Mouse (Mus musculus): ENCODE measurements at regions not wholly inside any gene's neighbourhood (a gene's known extent, or its start where the extent isn't known, plus 50 kb on each side); places are given as distances from the start of the nearest gene placed in this dataset.

- Histone ChIP-seq H3K36me3 (ENCODE audit: control insufficient read depth, insufficient read depth, low read length) (no peaks in the 10 kb centered on the region), H3K27me3 (ENCODE audit: control insufficient read depth, insufficient read depth, low read length) (no peaks in the 10 kb centered on the region; the same call in 1 of the 2 replicates), H3K4me3 (ENCODE audit: control insufficient read depth, insufficient read depth, low read length) (no peak overlapping the region), H3K4me1 (replicated peaks; ENCODE audit: control insufficient read depth, insufficient read depth, low read length) (peaks cover 14% of the 10 kb centered on the region), H3K27ac (ENCODE audit: control insufficient read depth, insufficient read depth, low read length) (no peak overlapping the region)
- no peak for TF ChIP-seq POLR2A (IDR thresholded peaks at IDR 0.05; ENCODE audit: control insufficient read depth, extremely low read depth, insufficient read depth, low read length, poor library complexity)
- TF ChIP-seq CTCF (IDR thresholded peaks at IDR 0.05; ENCODE audit: borderline replicate concordance, control insufficient read depth, extremely low read depth, insufficient read depth, low read length, poor library complexity) = no peak
- peak; percentile 68 for DNase-seq
- 10% methylated on average over 8 of the region's 8 CpGs for WGBS
Measured at GRCm38 (mm10) chr1:39091121-39091520, 102.4 kb upstream of the Npas2 start.

DNA sequence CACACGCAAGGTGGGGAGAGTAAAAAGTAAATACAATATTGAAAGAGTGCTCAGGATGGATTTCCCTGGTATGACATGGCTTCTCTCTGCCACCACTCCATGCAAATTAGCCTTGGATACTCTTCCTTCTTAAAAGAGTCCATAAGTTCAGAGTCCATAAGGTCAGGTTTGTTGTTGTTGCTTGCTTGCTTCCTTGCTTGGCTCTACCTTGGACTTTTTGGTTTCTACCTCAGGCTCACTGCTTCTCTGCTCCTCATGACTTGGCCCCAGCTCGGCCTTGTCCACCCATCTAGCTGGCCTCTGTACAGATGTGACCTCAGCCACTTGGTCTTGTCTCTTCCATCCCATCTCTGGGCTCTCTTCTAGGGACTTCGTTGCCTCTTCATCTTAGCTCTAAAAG lies 101.9 kb upstream of the Npas2 start:
- H3K27me3 ChIP-seq (ENCODE audit: control insufficient read depth, insufficient read depth, low read length) = no peaks in the 10 kb centered on the region; the same call in 1 of the 2 replicates
- H3K4me1 ChIP-seq (replicated peaks; ENCODE audit: control insufficient read depth, insufficient read depth, low read length) = peaks cover 19% of the 10 kb centered on the region
- TF ChIP-seq POLR2A (IDR thresholded peaks at IDR 0.05; ENCODE audit: control insufficient read depth, extremely low read depth, insufficient read depth, low read length, poor library complexity) (no peak), CTCF (IDR thresholded peaks at IDR 0.05; ENCODE audit: borderline replicate concordance, control insufficient read depth, extremely low read depth, insufficient read depth, low read length, poor library complexity) (no peak)
- no peak overlapping the region for H3K4me3 ChIP-seq (ENCODE audit: control insufficient read depth, insufficient read depth, low read length)
- H3K27ac ChIP-seq (ENCODE audit: control insufficient read depth, insufficient read depth, low read length) = no peak overlapping the region
- 88% methylated on average over 3 of the region's 3 CpGs for WGBS
- no peak for DNase-seq
- no peaks in the 10 kb centered on the region for H3K36me3 ChIP-seq (ENCODE audit: control insufficient read depth, insufficient read depth, low read length)

DNA sequence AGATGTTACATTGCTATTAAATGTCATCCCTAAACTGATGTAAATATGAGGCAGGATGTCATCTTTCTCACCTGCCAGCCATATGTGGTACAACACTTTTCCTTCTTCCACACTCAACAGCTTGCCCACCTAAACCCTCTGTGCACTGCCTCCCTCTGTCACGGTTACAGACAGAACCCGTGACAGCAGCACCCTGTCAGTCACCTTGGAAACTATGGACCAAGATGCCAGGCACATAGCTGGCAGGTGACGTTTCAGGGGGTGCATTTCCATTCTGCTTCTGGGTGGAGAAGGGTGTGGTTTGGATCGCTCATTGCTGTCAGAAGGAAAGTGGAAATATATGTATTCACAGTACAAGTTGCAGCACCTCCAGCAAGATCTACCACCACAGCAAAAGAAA lies 100.2 kb upstream of the Npas2 start:
- H3K4me1 ChIP-seq (replicated peaks; ENCODE audit: control insufficient read depth, insufficient read depth, low read length) = peaks cover 29% of the 10 kb centered on the region
- H3K27me3 ChIP-seq (ENCODE audit: control insufficient read depth, insufficient read depth, low read length) = no peaks in the 10 kb centered on the region; the same call in 1 of the 2 replicates
- no peak for DNase-seq
- no peak overlapping the region for H3K4me3 ChIP-seq (ENCODE audit: control insufficient read depth, insufficient read depth, low read length)
- no peak overlapping the region for H3K27ac ChIP-seq (ENCODE audit: control insufficient read depth, insufficient read depth, low read length)
- H3K36me3 ChIP-seq (ENCODE audit: control insufficient read depth, insufficient read depth, low read length) = no peaks in the 10 kb centered on the region
- whole genome bisulfite sequencing = 91% methylated on average over 4 of the region's 4 CpGs
- no peak for TF ChIP-seq POLR2A (IDR thresholded peaks at IDR 0.05; ENCODE audit: control insufficient read depth, extremely low read depth, insufficient read depth, low read length, poor library complexity)
- TF ChIP-seq CTCF (IDR thresholded peaks at IDR 0.05; ENCODE audit: borderline replicate concordance, control insufficient read depth, extremely low read depth, insufficient read depth, low read length, poor library complexity) = no peak

DNA sequence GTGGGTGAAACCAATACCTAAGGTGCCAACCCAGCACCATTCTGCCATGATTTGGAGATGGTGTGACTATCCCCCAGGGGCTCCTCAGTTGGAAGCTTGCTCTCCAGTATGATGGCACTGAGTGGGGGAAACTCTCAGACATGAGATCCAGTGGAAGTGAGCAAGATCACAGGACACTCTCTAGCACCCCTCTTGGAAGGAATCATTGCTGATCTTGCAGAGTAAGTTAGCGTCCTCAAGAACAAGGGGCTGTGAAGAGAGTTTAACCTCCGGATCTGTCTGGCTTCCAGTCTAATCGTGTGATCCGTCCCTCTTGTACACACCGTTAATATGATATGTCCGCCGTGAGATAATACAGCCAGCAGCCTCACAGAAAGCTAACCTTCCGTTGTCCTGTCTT lies 99.5 kb upstream of the Npas2 start:
- Histone ChIP-seq H3K36me3 (ENCODE audit: control insufficient read depth, insufficient read depth, low read length) (no peaks in the 10 kb centered on the region), H3K27me3 (ENCODE audit: control insufficient read depth, insufficient read depth, low read length) (no peaks in the 10 kb centered on the region; the same call in 1 of the 2 replicates), H3K27ac (ENCODE audit: control insufficient read depth, insufficient read depth, low read length) (no peak overlapping the region), H3K4me3 (ENCODE audit: control insufficient read depth, insufficient read depth, low read length) (no peak overlapping the region), H3K4me1 (replicated peaks; ENCODE audit: control insufficient read depth, insufficient read depth, low read length) (peaks cover 29% of the 10 kb centered on the region)
- WGBS = 93% methylated on average over 8 of the region's 8 CpGs
- TF ChIP-seq CTCF (IDR thresholded peaks at IDR 0.05; ENCODE audit: borderline replicate concordance, control insufficient read depth, extremely low read depth, insufficient read depth, low read length, poor library complexity) (no peak), POLR2A (IDR thresholded peaks at IDR 0.05; ENCODE audit: control insufficient read depth, extremely low read depth, insufficient read depth, low read length, poor library complexity) (no peak)
- no peak for DNase-seq

DNA sequence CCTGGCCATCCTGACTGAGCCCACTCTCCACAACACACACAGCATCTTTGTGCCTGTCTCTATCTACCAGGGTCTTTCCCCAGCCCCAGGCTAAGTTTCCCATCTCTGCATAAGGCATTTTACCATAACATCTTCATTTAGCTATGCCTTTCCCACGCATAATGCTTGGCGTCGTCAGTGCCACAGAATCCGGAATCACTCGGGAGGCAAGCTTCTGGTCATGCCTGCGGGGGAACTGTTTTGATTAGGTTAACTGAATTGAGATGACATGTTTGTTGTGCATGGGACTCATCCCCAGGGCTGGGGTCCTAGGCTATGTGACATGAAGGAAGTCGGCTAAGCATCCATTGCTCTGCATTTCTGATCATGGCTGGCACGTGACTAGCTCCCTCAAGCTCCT lies 97.6 kb upstream of the Npas2 start:
- Histone ChIP-seq H3K36me3 (ENCODE audit: control insufficient read depth, insufficient read depth, low read length) (no peaks in the 10 kb centered on the region), H3K27me3 (ENCODE audit: control insufficient read depth, insufficient read depth, low read length) (no peaks in the 10 kb centered on the region; the same call in 1 of the 2 replicates), H3K4me1 (replicated peaks; ENCODE audit: control insufficient read depth, insufficient read depth, low read length) (peaks cover 22% of the 10 kb centered on the region), H3K27ac (ENCODE audit: control insufficient read depth, insufficient read depth, low read length) (no peak overlapping the region), H3K4me3 (ENCODE audit: control insufficient read depth, insufficient read depth, low read length) (no peak overlapping the region)
- no peak for DNase-seq
- 97% methylated on average over 8 of the region's 8 CpGs for WGBS
- TF ChIP-seq POLR2A (IDR thresholded peaks at IDR 0.05; ENCODE audit: control insufficient read depth, extremely low read depth, insufficient read depth, low read length, poor library complexity) = no peak
- no peak for TF ChIP-seq CTCF (IDR thresholded peaks at IDR 0.05; ENCODE audit: borderline replicate concordance, control insufficient read depth, extremely low read depth, insufficient read depth, low read length, poor library complexity)

- H3K4me3 ChIP-seq (ENCODE audit: control insufficient read depth, insufficient read depth, low read length) = no peak overlapping the region
- TF ChIP-seq POLR2A (IDR thresholded peaks at IDR 0.05; ENCODE audit: control insufficient read depth, extremely low read depth, insufficient read depth, low read length, poor library complexity) (no peak), CTCF (IDR thresholded peaks at IDR 0.05; ENCODE audit: borderline replicate concordance, control insufficient read depth, extremely low read depth, insufficient read depth, low read length, poor library complexity) (no peak)
- H3K27me3 ChIP-seq (ENCODE audit: control insufficient read depth, insufficient read depth, low read length) = no peaks in the 10 kb centered on the region; the same call in 1 of the 2 replicates
- no peak for DNase-seq
- no peak overlapping the region for H3K27ac ChIP-seq (ENCODE audit: control insufficient read depth, insufficient read depth, low read length)
- H3K36me3 ChIP-seq (ENCODE audit: control insufficient read depth, insufficient read depth, low read length) = no peaks in the 10 kb centered on the region
- peaks cover 18% of the 10 kb centered on the region for H3K4me1 ChIP-seq (replicated peaks; ENCODE audit: control insufficient read depth, insufficient read depth, low read length)
- 56% methylated on average over 3 of the region's 3 CpGs for WGBS
Measured at GRCm38 (mm10) chr1:39096726-39097125, 96.8 kb upstream of the Npas2 start.

DNA sequence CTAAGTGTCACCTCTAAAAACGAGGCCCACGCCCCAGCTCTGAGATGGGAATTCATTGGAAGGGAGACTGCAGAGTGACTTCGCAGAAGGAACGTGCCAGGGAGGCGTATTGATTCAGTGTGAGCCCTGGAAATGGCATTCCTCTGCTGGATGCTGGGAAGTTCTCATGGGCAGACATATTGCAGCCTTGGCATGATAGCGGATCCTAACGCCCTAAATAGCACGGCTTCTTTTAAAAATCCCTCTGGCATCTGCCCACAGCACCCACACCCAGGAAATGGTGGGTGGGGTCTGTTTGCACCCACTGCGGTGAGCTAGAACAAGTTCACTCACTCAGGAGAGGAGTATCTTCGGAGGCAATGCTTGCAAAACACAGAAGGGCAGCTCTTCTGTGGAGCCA lies 96.0 kb upstream of the Npas2 start:
- H3K36me3 ChIP-seq (ENCODE audit: control insufficient read depth, insufficient read depth, low read length) = no peaks in the 10 kb centered on the region
- WGBS = 78% methylated on average over 10 of the region's 10 CpGs
- DNase-seq = peak; percentile 33
- no peak overlapping the region for H3K27ac ChIP-seq (ENCODE audit: control insufficient read depth, insufficient read depth, low read length)
- peaks cover 16% of the 10 kb centered on the region for H3K4me1 ChIP-seq (replicated peaks; ENCODE audit: control insufficient read depth, insufficient read depth, low read length)
- H3K27me3 ChIP-seq (ENCODE audit: control insufficient read depth, insufficient read depth, low read length) = no peaks in the 10 kb centered on the region; the same call in 1 of the 2 replicates
- TF ChIP-seq POLR2A (IDR thresholded peaks at IDR 0.05; ENCODE audit: control insufficient read depth, extremely low read depth, insufficient read depth, low read length, poor library complexity) (no peak), CTCF (IDR thresholded peaks at IDR 0.05; ENCODE audit: borderline replicate concordance, control insufficient read depth, extremely low read depth, insufficient read depth, low read length, poor library complexity) (no peak)
- H3K4me3 ChIP-seq (ENCODE audit: control insufficient read depth, insufficient read depth, low read length) = no peak overlapping the region
